Mouse (Mus musculus) midbrain, postnatal 0 days (tissue): ENCODE results near the gene L3mbtl3. TPM values are rescaled to one million over a fixed set of nuclear protein-coding genes. Genes with fewer than 3 reads are reported as not detected.

Source experiments
- ATAC-seq: fragments of 200-750 bp; cut with Nextera tagmentation; 2 replicates; pipeline ENCODE4 v1.8.0; 2017; ENCODE audit warnings: moderate number of reproducible peaks, mild to moderate bottlenecking, moderate TSS enrichment, moderate library complexity; ENCODE audit not compliant: low FRiP score
- DNase-seq: peaks from one replicate; pipeline ENCODE4 v3.0.0-alpha.2; 2015; ENCODE audit warnings: low spot score
- H3K27ac ChIP-seq: fragments of 300-500 bp; sonication (generic); 2 replicates; pipeline ENCODE4 v1.5.1; 2014; ENCODE audit warnings: low read depth, mild to moderate bottlenecking, low read length, mixed read lengths
- H3K27me3 ChIP-seq: fragments of 300-500 bp; sonication (generic); 2 replicates; pipeline ENCODE4 v1.6.1; 2014; ENCODE audit warnings: low read length, control low read depth, mixed read lengths; ENCODE audit not compliant: insufficient read depth
- H3K36me3 ChIP-seq: fragments of 300-500 bp; sonication (generic); 2 replicates; pipeline ENCODE4 v1.6.1; 2014; ENCODE audit warnings: low read length, control low read depth, mixed read lengths; ENCODE audit not compliant: insufficient read depth
- H3K4me1 ChIP-seq: fragments of 300-500 bp; sonication (generic); 2 replicates; pipeline ENCODE4 v1.6.1; 2014; ENCODE audit warnings: mild to moderate bottlenecking, control low read depth, antibody characterized with exemption, low read length, mixed read lengths; ENCODE audit not compliant: insufficient read depth
- H3K4me2 ChIP-seq: fragments of 300-500 bp; sonication (generic); 2 replicates; pipeline ENCODE4 v1.6.1; 2014; ENCODE audit warnings: low read depth, mild to moderate bottlenecking, low read length, mixed read lengths; ENCODE audit not compliant: poor library complexity, severe bottlenecking
- H3K4me3 ChIP-seq: fragments of 300-500 bp; sonication (generic); 2 replicates; pipeline ENCODE4 v1.5.1; 2014; ENCODE audit warnings: low read depth, mild to moderate bottlenecking, low read length, moderate library complexity
- H3K9ac ChIP-seq: fragments of 300-500 bp; sonication (generic); replicated peaks from 2 replicates; pipeline ENCODE4 v1.6.1; 2014; ENCODE audit warnings: mild to moderate bottlenecking, low read length, moderate library complexity, mixed read lengths; ENCODE audit not compliant: poor library complexity, severe bottlenecking
- H3K9me3 ChIP-seq: fragments of 300-500 bp; sonication (generic); 2 replicates; pipeline ENCODE4 v1.6.1; 2016; ENCODE audit warnings: low read length, control low read depth
- CTCF ChIP-seq: IDR thresholded peaks from 2 replicates; pipeline ENCODE4 v1.5.1; 2016; ENCODE audit warnings: antibody characterized with exemption, mild to moderate bottlenecking
- WGBS: fragments of 180-500 bp; shearing (Covaris S2); extraction: QIAGEN DNeasy Blood & Tissue Kit; methylation state at CpG from one replicate; pipeline ENCODE4 v1.1.7; 2014; 5-methylcytosine and 5-hydroxymethylcytosine counted together
- polyA plus RNA-seq: library from polyadenylated mRNA; unstranded; fragments of >200 nt; fragmentation: Nextera tagmentation; extraction: Ambion mirVana; gene quantifications from 2 replicates; pipeline ENCODE4 v1.2.1, GENCODE M21; 2015
- total RNA-seq: library from RNA; depleted of rRNA; stranded (reverse); fragments of >200 nt; gene quantifications from 2 replicates; pipeline ENCODE4 v1.2.3, GENCODE M21; 2014

L3mbtl3 gene
- total and polyA plus RNA-seq, 2 experiments from 2014 or later, result 27.3 to 69.5 TPM

DNA sequence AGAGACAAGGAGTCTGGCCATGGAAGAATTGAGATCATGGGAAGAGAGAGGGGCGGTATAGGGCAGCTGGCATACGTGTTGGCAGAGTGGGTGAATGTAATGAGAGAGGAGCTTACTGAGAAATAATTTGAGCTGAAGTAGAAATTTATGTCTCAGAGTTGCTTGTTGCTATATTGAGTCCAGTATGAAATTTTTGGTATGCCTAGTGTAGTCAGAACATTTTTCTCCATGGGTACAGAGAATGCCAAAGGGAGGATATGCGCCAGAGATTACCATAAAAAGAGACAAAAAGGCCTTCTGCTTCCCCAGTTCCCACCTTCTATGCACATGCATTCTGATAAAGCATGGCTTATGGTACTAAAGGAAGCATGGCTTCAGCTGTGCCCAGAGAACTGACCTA, 132.6 kb downstream of the L3mbtl3 start:
- DNase-seq (no peak), ATAC-seq (no peak)
- 80% methylated on average over 3 of the region's 3 CpGs for WGBS

DNA sequence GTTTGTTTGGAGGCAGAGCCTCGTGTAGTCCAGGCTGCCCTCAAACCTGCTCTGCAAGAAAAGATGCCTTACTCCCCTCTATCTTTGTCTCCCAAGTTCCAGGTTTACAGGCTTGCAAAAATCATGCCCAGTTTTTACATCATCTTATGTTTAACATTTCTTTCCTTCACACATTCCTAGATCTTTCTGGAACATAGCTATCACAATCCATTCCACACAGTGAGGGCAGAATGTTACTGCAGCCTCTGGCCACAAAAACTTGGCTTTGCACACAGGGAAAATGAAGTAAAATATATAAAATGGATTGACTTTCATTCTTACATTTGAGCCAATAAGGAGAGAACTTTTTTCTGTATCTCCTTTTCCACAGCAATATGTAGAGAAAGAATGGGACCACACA, 136.7 kb downstream of the L3mbtl3 start:
- ATAC-seq (no peak), DNase-seq (no peak)
- H3K4me1 ChIP-seq, result no peaks in the 10 kb centered on the region
- WGBS, result 77% methylated on average over 1 of the region's 1 CpGs
- no peak overlapping the region for H3K4me2 ChIP-seq
- no peaks in the 10 kb centered on the region for H3K27me3 ChIP-seq
- H3K36me3 ChIP-seq, result no peaks in the 10 kb centered on the region
- no peak for TF ChIP-seq CTCF
- H3K4me3 ChIP-seq, result no peak overlapping the region
- no peak overlapping the region for H3K27ac ChIP-seq
- no peak overlapping the region for H3K9ac ChIP-seq
- H3K9me3 ChIP-seq, result no peaks in the 10 kb centered on the region

More for the DNA sequence above, 132.6 kb downstream of the L3mbtl3 start:
- H3K9me3 ChIP-seq, result no peaks in the 10 kb centered on the region
- no peak overlapping the region for H3K4me2 ChIP-seq
- H3K4me3 ChIP-seq, result no peak overlapping the region
- H3K27ac ChIP-seq, result no peak overlapping the region
- no peak for TF ChIP-seq CTCF
- H3K27me3 ChIP-seq, result no peaks in the 10 kb centered on the region
- no peaks in the 10 kb centered on the region for H3K36me3 ChIP-seq
- H3K4me1 ChIP-seq, result no peaks in the 10 kb centered on the region
- no peak overlapping the region for H3K9ac ChIP-seq

DNA sequence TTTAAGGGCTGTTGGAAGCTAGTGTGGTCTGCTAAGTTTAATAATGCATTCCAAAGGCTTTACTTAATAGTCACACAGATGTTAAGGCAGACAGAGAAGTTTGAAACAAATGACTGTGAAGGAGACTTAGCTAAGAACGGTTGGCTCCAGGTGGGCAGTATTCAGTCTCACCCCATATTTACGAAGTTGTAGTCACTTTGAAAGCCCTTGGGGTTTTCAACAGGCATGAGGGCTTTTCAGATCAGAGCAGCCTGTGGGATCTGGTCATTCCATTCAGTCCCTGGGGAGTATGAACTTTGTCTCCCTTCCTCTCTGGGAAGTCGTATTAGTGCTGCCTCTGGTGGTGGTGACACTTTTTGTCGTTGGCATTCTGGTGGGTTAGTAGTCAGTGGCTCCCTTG, 137.2 kb downstream of the L3mbtl3 start:
- Histone ChIP-seq H3K9ac (no peak overlapping the region), H3K4me3 (no peak overlapping the region), H3K4me2 (no peak overlapping the region), H3K4me1 (no peaks in the 10 kb centered on the region), H3K27ac (no peak overlapping the region), H3K27me3 (no peaks in the 10 kb centered on the region), H3K36me3 (no peaks in the 10 kb centered on the region), H3K9me3 (no peaks in the 10 kb centered on the region)
- WGBS, result 50% methylated on average over 4 of the region's 4 CpGs
- ATAC-seq (no peak), DNase-seq (no peak)
- TF ChIP-seq CTCF, result no peak; the same call in 1 of the 2 replicates

DNA sequence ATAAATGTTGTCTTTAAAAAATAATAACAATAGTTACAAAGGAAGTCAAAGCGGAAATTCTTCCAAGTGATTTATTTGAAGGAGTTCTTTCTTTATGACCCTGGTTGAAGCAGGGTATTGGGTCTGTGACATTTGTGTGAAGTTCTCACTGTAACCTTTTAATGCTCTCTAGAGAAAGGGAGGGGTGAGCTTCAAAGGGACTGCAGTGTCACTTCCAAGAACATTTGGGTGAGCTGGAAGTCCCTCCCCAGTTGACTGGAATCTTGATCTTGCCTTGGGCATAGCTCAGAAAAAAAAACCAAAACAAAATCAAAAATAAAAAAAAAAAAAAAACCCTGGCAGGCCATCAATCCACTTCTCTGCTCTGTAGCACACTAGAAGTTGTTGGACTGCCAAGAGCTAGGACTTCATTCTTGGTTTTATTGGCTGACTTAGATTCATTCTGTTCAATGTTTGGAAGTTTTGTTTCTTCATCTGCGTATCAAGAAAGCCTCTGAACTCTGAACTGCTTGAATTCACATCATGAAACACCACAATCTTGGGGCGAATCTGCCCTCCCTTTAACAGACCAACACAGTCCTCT, 143.6 kb downstream of the L3mbtl3 start:
- H3K9me3 ChIP-seq, result no peaks in the 10 kb centered on the region
- H3K27me3 ChIP-seq, result no peaks in the 10 kb centered on the region
- H3K4me3 ChIP-seq, result no peak overlapping the region
- H3K27ac ChIP-seq, result no peak overlapping the region
- H3K4me2 ChIP-seq, result no peak overlapping the region
- H3K4me1 ChIP-seq, result no peaks in the 10 kb centered on the region
- 93% methylated on average over 3 of the region's 3 CpGs for WGBS
- TF ChIP-seq CTCF, result no peak
- H3K36me3 ChIP-seq, result no peaks in the 10 kb centered on the region
- DNase-seq, result no peak
- no peak overlapping the region for H3K9ac ChIP-seq
- ATAC-seq, result no peak

DNA sequence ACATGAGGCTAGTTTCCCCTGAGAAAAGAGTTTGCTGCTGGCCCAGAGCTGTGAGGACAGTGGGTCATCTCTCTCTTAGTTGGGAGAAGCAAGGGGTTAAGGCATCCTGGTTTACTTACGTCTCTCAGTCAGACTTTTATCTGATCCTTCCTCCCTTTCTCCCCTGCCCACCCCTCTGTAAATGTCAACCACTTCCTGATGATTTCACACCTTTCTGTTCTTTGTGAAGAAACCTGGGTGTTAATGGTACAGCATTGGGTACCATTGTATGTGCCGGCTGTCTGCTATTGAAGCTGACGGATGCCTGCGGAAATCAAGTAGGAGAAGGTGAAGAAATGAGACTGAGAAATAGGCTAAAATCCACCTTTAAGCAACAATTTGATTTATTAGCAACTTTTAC, 146.3 kb downstream of the L3mbtl3 start, which contains the start of gene Samd3:
Samd3 (plus strand) TSS at position 220 of the 400 bp plus-strand sequence.
- TF ChIP-seq CTCF, result no peak
- no peak within 1 kb of the TSS for H3K9ac ChIP-seq
- no peak within 1 kb of the TSS for H3K4me2 ChIP-seq
- no peaks in the 10 kb centered on the region for H3K9me3 ChIP-seq
- H3K27ac ChIP-seq, result no peak within 1 kb of the TSS
- 81% methylated on average over 4 of the region's 4 CpGs for WGBS
- H3K4me1 ChIP-seq, result no peaks in the 10 kb centered on the region
- no peaks in the 10 kb centered on the region for H3K36me3 ChIP-seq
- DNase-seq (no peak), ATAC-seq (no peak)
- H3K4me3 ChIP-seq, result no peak within 1 kb of the TSS
- no peaks in the 10 kb centered on the region for H3K27me3 ChIP-seq

DNA sequence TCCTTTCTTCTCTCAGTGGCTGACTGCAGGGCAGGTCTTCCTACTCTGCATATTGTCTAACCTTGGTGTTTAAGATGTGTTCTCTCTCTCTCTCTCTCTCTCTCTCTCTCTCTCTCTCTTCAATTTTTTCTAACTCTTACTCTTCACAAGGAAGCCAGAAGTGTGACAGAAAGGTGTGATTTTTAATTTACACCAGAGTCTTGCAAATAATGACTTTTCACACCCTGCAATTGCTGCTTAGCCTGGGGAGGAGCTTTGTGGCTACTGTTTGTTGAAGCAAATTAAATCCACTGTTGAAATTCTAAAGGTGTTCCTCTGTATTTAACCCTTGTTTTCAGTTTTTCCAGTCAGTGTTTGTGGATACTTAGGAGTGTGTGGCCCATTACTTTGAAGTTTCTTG, 147.6 kb downstream of the L3mbtl3 start:
- Histone ChIP-seq H3K27ac (no peak overlapping the region), H3K9ac (no peak overlapping the region), H3K9me3 (no peaks in the 10 kb centered on the region), H3K36me3 (no peaks in the 10 kb centered on the region), H3K4me2 (no peak overlapping the region), H3K4me1 (no peaks in the 10 kb centered on the region), H3K4me3 (no peak overlapping the region), H3K27me3 (no peaks in the 10 kb centered on the region)
- ATAC-seq (no peak), DNase-seq (no peak)
- no peak for TF ChIP-seq CTCF
